Mouse (Mus musculus): ENCODE measurements around the gene Ppp1r10. TPM values are rescaled to one million over a fixed set of nuclear protein-coding genes. Genes with fewer than 3 reads are reported as not detected.

The Ppp1r10 gene
- 10 to 100 TPM; 83.2 to 83.8 TPM for total RNA-seq (2021)
- long read RNA-seq, experiment 1, full-length matches to known transcripts, result 5 of 41 reads
- long read RNA-seq, experiment 1, partial matches to known transcripts, result 16 of 41 reads
- long read RNA-seq, experiment 1, other reads (novel, unspliced or antisense), result 20 of 41 reads
- long read RNA-seq, experiment 2, full-length matches to known transcripts, result 2 of 73 reads
- long read RNA-seq, experiment 2, partial matches to known transcripts, result 26 of 73 reads
- long read RNA-seq, experiment 2, other reads (novel, unspliced or antisense), result 45 of 73 reads

GRCm38 (mm10) chr17:35916297-35917142 is at the start of gene Ppp1r10, which contains the start of gene Mrps18b:
Ppp1r10 (plus strand) TSS chr17:35916434.
Mrps18b (minus strand) TSS chr17:35916389.
- TF ChIP-seq CTCF (conservative IDR thresholded peaks at IDR 0.05), result peak; percentile 80
- peak within 1 kb of the TSS; percentile 100 for H3K27ac ChIP-seq
- H3K4me3 ChIP-seq, result peak within 1 kb of the TSS; percentile 93
- peak; percentile 98 to 100 for DNase-seq (ENCODE audit: low spot score in 2 of 2)

GRCm38 (mm10) chr17:35866911-35867890 is 49.0 kb upstream of the Ppp1r10 start:
- TF ChIP-seq CTCF (conservative IDR thresholded peaks at IDR 0.05), result peak; percentile 54
- Histone ChIP-seq H3K27ac (peak overlapping the region; percentile 88), H3K4me3 (peak overlapping the region; percentile 73)
- no peak for DNase-seq (ENCODE audit: low spot score in 2 of 2)

GRCm38 (mm10) chr17:35868165-35868820 is 47.9 kb upstream of the Ppp1r10 start:
- DNase-seq (ENCODE audit: low spot score in 2 of 2), result no peak
- Histone ChIP-seq H3K27ac (peak overlapping the region; percentile 88), H3K4me3 (peak overlapping the region; percentile 73)
- no peak for TF ChIP-seq CTCF (conservative IDR thresholded peaks at IDR 0.05)

GRCm38 (mm10) chr17:35868961-35869345 is 47.3 kb upstream of the Ppp1r10 start:
- no peak for DNase-seq (ENCODE audit: low spot score in 2 of 2)
- Histone ChIP-seq H3K4me3 (peak overlapping the region; percentile 73), H3K27ac (peak overlapping the region; percentile 85)
- TF ChIP-seq CTCF (conservative IDR thresholded peaks at IDR 0.05), result no peak

GRCm38 (mm10) chr17:35869346-35870067 is 46.7 kb upstream of the Ppp1r10 start:
- TF ChIP-seq CTCF (conservative IDR thresholded peaks at IDR 0.05), result no peak
- Histone ChIP-seq H3K4me3 (peak overlapping the region; percentile 73), H3K27ac (peak overlapping the region; percentile 85)
- DNase-seq (ENCODE audit: low spot score in 2 of 2), result no peak

- TF ChIP-seq CTCF (conservative IDR thresholded peaks at IDR 0.05), result peak; percentile 32
- Histone ChIP-seq H3K27ac (peak overlapping the region; percentile 85), H3K4me3 (peak overlapping the region; percentile 73)
- no peak for DNase-seq (ENCODE audit: low spot score in 2 of 2)
These were observed 45.9 kb upstream of the Ppp1r10 start for GRCm38 (mm10) chr17:35870151-35870883.

GRCm38 (mm10) chr17:35870884-35871696 is 45.1 kb upstream of the Ppp1r10 start:
- H3K27ac ChIP-seq, result peak overlapping the region; percentile 85; the same call in 1 of the 2 replicates
- peak overlapping the region; percentile 8; the same call in 1 of the 2 replicates for H3K4me3 ChIP-seq
- peak; percentile 68 for TF ChIP-seq CTCF (conservative IDR thresholded peaks at IDR 0.05)
- DNase-seq (ENCODE audit: low spot score in 2 of 2), result no peak

- DNase-seq (ENCODE audit: low spot score in 2 of 2), result peak; percentile 86 to 96
- peak overlapping the region; percentile 24; the same call in 1 of the 2 replicates for H3K27ac ChIP-seq
- TF ChIP-seq CTCF (conservative IDR thresholded peaks at IDR 0.05), result peak; percentile 96
- no peak overlapping the region for H3K4me3 ChIP-seq
These were observed 42.3 kb upstream of the Ppp1r10 start for GRCm38 (mm10) chr17:35873774-35874519.

GRCm38 (mm10) chr17:35874721-35875120 is 41.5 kb upstream of the Ppp1r10 start:
- Histone ChIP-seq H3K4me3 (no peak overlapping the region), H3K27ac (peak overlapping the region; percentile 24; the same call in 1 of the 2 replicates)
- no peak for DNase-seq (ENCODE audit: low spot score in 2 of 2)
- no peak for TF ChIP-seq CTCF (conservative IDR thresholded peaks at IDR 0.05)

Data from layer of hippocampus, adult 2 months (tissue).